Mouse (Mus musculus) thymus, adult 2 months (tissue): Measurements from ENCODE around the gene Rnf115.

Source experiments
- CTCF ChIP-seq: fragments of 200-500 bp; IDR thresholded peaks from 2 replicates; pipeline ENCODE4 v1.5.1; 2012; ENCODE audit warnings: mild to moderate bottlenecking, control low read depth, low read length, moderate library complexity, borderline replicate concordance; ENCODE audit not compliant: control insufficient read depth, poor library complexity, insufficient read depth; ENCODE audit errors: extremely low read depth
- POLR2A ChIP-seq: fragments of 200-500 bp; IDR thresholded peaks from 2 replicates; pipeline ENCODE4 v1.6.1; 2012; ENCODE audit warnings: mild to moderate bottlenecking, low read length, control low read depth, moderate library complexity; ENCODE audit not compliant: control insufficient read depth, poor library complexity, insufficient read depth; ENCODE audit errors: extremely low read depth

DNA sequence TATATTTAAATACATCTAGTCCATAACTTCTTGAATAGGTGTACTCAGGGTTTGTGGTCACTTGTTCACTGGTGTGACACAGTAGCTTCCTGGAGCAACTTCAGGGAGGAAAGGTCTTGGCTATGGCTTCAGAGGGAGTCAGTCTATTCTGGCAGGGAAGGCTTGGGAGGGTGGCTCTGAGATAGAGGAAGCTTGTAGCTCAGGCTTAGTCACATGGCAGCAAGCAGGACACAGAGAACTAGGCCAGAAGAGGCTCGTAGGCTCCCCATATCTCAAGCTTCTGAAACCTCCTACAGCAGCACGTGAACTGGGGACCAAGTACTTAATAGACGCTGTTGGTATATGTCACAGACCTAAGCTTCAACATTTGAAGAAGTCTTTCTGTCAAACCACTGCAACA is 83.8 kb downstream of the Rnf115 start:
- no peak for TF ChIP-seq CTCF
- TF ChIP-seq POLR2A = no peak
